Mouse (Mus musculus) liver, embryonic 11.5 days (tissue): Measurements from ENCODE around the gene Tmc2. TPM values are rescaled to one million over a fixed set of nuclear protein-coding genes. Genes with fewer than 3 reads are reported as not detected.

Experiments
- ATAC-seq: fragments of 200-750 bp; cut with Nextera tagmentation; replicated peaks from 2 replicates; pipeline ENCODE4 v1.8.0; 2017; ENCODE audit warnings: moderate number of reproducible peaks, mild to moderate bottlenecking, moderate TSS enrichment, moderate library complexity; ENCODE audit not compliant: low FRiP score
- DNase-seq: peaks from one replicate; pipeline ENCODE4 v3.0.0-alpha.2; 2017; ENCODE audit warnings: low spot score
- H3K27ac ChIP-seq: fragments of 300-500 bp; sonication (generic); 2 replicates; pipeline ENCODE4 v1.5.1; 2014; ENCODE audit warnings: mild to moderate bottlenecking, low read depth, low read length, control low read depth
- H3K27me3 ChIP-seq: fragments of 300-500 bp; sonication (generic); replicated peaks from 2 replicates; pipeline ENCODE4 v1.6.1; 2014; ENCODE audit warnings: low read length, mixed read lengths; ENCODE audit not compliant: control insufficient read depth, insufficient read depth
- H3K36me3 ChIP-seq: fragments of 300-500 bp; sonication (generic); 2 replicates; pipeline ENCODE4 v1.6.1; 2014; ENCODE audit warnings: mild to moderate bottlenecking, low read length, moderate library complexity, mixed read lengths; ENCODE audit not compliant: control insufficient read depth, insufficient read depth
- H3K4me1 ChIP-seq: fragments of 300-500 bp; sonication (generic); replicated peaks from 2 replicates; pipeline ENCODE4 v1.6.1; 2014; ENCODE audit warnings: low read length, mixed read lengths; ENCODE audit not compliant: control insufficient read depth, insufficient read depth
- H3K4me2 ChIP-seq: fragments of 300-500 bp; sonication (generic); 2 replicates; pipeline ENCODE4 v1.6.1; 2014; ENCODE audit warnings: mild to moderate bottlenecking, control low read depth, moderate library complexity
- H3K4me3 ChIP-seq: fragments of 300-500 bp; sonication (generic); 2 replicates; pipeline ENCODE4 v1.5.1; 2014; ENCODE audit warnings: low read depth, low read length, control low read depth
- H3K9ac ChIP-seq: fragments of 300-500 bp; sonication (generic); 2 replicates; pipeline ENCODE4 v1.6.1; 2014; ENCODE audit warnings: low read depth, low read length, control low read depth
- H3K9me3 ChIP-seq: fragments of 300-500 bp; sonication (generic); 2 replicates; pipeline ENCODE4 v1.6.1; 2016; ENCODE audit warnings: low read length, inconsistent platforms, mixed read lengths; ENCODE audit not compliant: control insufficient read depth
- WGBS: fragments of 180-500 bp; shearing (Covaris S2); extraction: QIAGEN DNeasy Blood & Tissue Kit; methylation state at CpG from one replicate; pipeline ENCODE4 v1.1.7; 2014; 5-methylcytosine and 5-hydroxymethylcytosine counted together
- polyA plus RNA-seq: library from polyadenylated mRNA; unstranded; fragments of >200 nt; fragmentation: Nextera tagmentation; extraction: Ambion mirVana; gene quantifications from 2 replicates; pipeline ENCODE4 v1.2.1, GENCODE M21; 2014

Tmc2 gene
- polyA plus RNA-seq, 1 experiment from 2014 or later = 0.11 TPM

- peak; percentile 91 for DNase-seq
- Histone ChIP-seq H3K4me3 (peak within 1 kb of the TSS; percentile 86), H3K36me3 (peaks cover 21% of the 10 kb centered on the region; the same call in 1 of the 2 replicates), H3K27me3 (no peaks in the 10 kb centered on the region), H3K4me1 (peaks cover 7% of the 10 kb centered on the region; the same call in 1 of the 2 replicates), H3K27ac (peak within 1 kb of the TSS; percentile 73), H3K9ac (peak within 1 kb of the TSS; percentile 83), H3K9me3 (no peaks in the 10 kb centered on the region), H3K4me2 (peak within 1 kb of the TSS; percentile 81)
- 1% methylated on average over 51 of the region's 51 CpGs for WGBS
- peak; percentile 79 for ATAC-seq
Measured at GRCm38 (mm10) chr2:130283854-130284654, 89.1 kb downstream of the Tmc2 start, which contains the start of gene Idh3b. Idh3b (minus strand) TSS chr2:130284547.

GRCm38 (mm10) chr2:130289086-130289485 lies 94.1 kb downstream of the Tmc2 start:
- Histone ChIP-seq H3K9ac (no peak overlapping the region), H3K4me1 (0 out of 2 replicates have a peak, but pooled peaks cover 2% of the 10 kb centered on the region), H3K27me3 (peaks cover 23% of the 10 kb centered on the region), H3K27ac (no peak overlapping the region), H3K36me3 (no peaks in the 10 kb centered on the region), H3K9me3 (no peaks in the 10 kb centered on the region), H3K4me3 (no peak overlapping the region), H3K4me2 (no peak overlapping the region)
- DNase-seq = no peak
- WGBS = 56% methylated on average over 4 of the region's 4 CpGs
- ATAC-seq = no peak

GRCm38 (mm10) chr2:130291434-130291833 lies 96.4 kb downstream of the Tmc2 start:
- 8% methylated on average over 8 of the region's 8 CpGs for WGBS
- peak; percentile 58; the same call in 1 of the 2 replicates for ATAC-seq
- Histone ChIP-seq H3K27me3 (peaks cover 47% of the 10 kb centered on the region), H3K9me3 (no peaks in the 10 kb centered on the region), H3K27ac (no peak overlapping the region), H3K4me1 (peaks cover 7% of the 10 kb centered on the region), H3K4me3 (no peak overlapping the region), H3K4me2 (no peak overlapping the region), H3K36me3 (no peaks in the 10 kb centered on the region), H3K9ac (no peak overlapping the region)
- no peak for DNase-seq

- Histone ChIP-seq H3K4me1 (peaks cover 7% of the 10 kb centered on the region), H3K27ac (no peak overlapping the region), H3K36me3 (no peaks in the 10 kb centered on the region), H3K4me3 (no peak overlapping the region), H3K9ac (no peak overlapping the region), H3K9me3 (no peaks in the 10 kb centered on the region), H3K27me3 (peaks cover 62% of the 10 kb centered on the region), H3K4me2 (no peak overlapping the region)
- DNase-seq = no peak
- 19% methylated on average over 3 of the region's 3 CpGs for WGBS
- no peak for ATAC-seq
Measured at GRCm38 (mm10) chr2:130293009-130293408, 98.0 kb downstream of the Tmc2 start.

GRCm38 (mm10) chr2:130293486-130293885 lies 98.5 kb downstream of the Tmc2 start:
- 0 out of 2 replicates have a peak, but pooled peaks have one; percentile 35 for ATAC-seq
- no peak overlapping the region for H3K27ac ChIP-seq
- H3K4me1 ChIP-seq = peaks cover 7% of the 10 kb centered on the region
- H3K9me3 ChIP-seq = no peaks in the 10 kb centered on the region
- DNase-seq = no peak
- H3K4me2 ChIP-seq = no peak overlapping the region
- H3K4me3 ChIP-seq = no peak overlapping the region
- no peaks in the 10 kb centered on the region for H3K36me3 ChIP-seq
- peaks cover 67% of the 10 kb centered on the region for H3K27me3 ChIP-seq
- WGBS = 5% methylated on average over 4 of the region's 4 CpGs
- no peak overlapping the region for H3K9ac ChIP-seq

- Histone ChIP-seq H3K9me3 (no peaks in the 10 kb centered on the region), H3K27ac (no peak overlapping the region), H3K4me3 (peak overlapping the region; percentile 71), H3K27me3 (peaks cover 72% of the 10 kb centered on the region), H3K9ac (no peak overlapping the region; the same call in 1 of the 2 replicates), H3K36me3 (no peaks in the 10 kb centered on the region), H3K4me1 (peaks cover 7% of the 10 kb centered on the region), H3K4me2 (peak overlapping the region; percentile 67)
- WGBS = 8% methylated on average over 20 of the region's 20 CpGs
- DNase-seq (no peak), ATAC-seq (no peak)
Measured at GRCm38 (mm10) chr2:130294218-130294935, 99.4 kb downstream of the Tmc2 start.

- H3K27ac ChIP-seq = no peak within 1 kb of the TSS
- peak; percentile 53; the same call in 1 of the 2 replicates for ATAC-seq
- under 1% methylated on average over 39 of the region's 39 CpGs for WGBS
- peak; percentile 64 for DNase-seq
- H3K27me3 ChIP-seq = peaks cover 70% of the 10 kb centered on the region
- peak within 1 kb of the TSS; percentile 61 for H3K9ac ChIP-seq
- no peaks in the 10 kb centered on the region for H3K9me3 ChIP-seq
- no peaks in the 10 kb centered on the region for H3K36me3 ChIP-seq
- peaks cover 7% of the 10 kb centered on the region for H3K4me1 ChIP-seq
- H3K4me3 ChIP-seq = peak within 1 kb of the TSS; percentile 71
- peak within 1 kb of the TSS; percentile 67 for H3K4me2 ChIP-seq
Measured at GRCm38 (mm10) chr2:130294936-130295277, 99.9 kb downstream of the Tmc2 start, which contains the start of gene Ebf4. Ebf4 (plus strand) TSS chr2:130295169.

- H3K4me2 ChIP-seq = peak overlapping the region; percentile 67
- peak overlapping the region; percentile 71 for H3K4me3 ChIP-seq
- H3K36me3 ChIP-seq = no peaks in the 10 kb centered on the region
- H3K27ac ChIP-seq = no peak overlapping the region
- WGBS = under 1% methylated on average over 74 of the region's 99 CpGs
- peak overlapping the region; percentile 61 for H3K9ac ChIP-seq
- DNase-seq = no peak
- peaks cover 7% of the 10 kb centered on the region for H3K4me1 ChIP-seq
- ATAC-seq = peak; percentile 56; the same call in 1 of the 2 replicates
- no peaks in the 10 kb centered on the region for H3K9me3 ChIP-seq
- H3K27me3 ChIP-seq = peaks cover 70% of the 10 kb centered on the region
Measured at GRCm38 (mm10) chr2:130295331-130296133, 100.5 kb downstream of the Tmc2 start.
